Mouse (Mus musculus): Measurements from ENCODE around the gene Nprl3.
"Not testable (repeated sequence)": the region's sequence is repeated elsewhere in the genome, so short reads cannot be mapped to it uniquely, and the experiment has no call there.

The Nprl3 gene

GRCm38 (mm10) chr11:32284582-32284981 is 17.1 kb upstream of the Nprl3 start:
- DNase-seq (ENCODE audit: low read depth, low spot score), result not testable (repeated sequence)

GRCm38 (mm10) chr11:32283091-32283777 is 15.7 kb upstream of the Nprl3 start, which contains the start of gene Hba-a1:
Gene Hba-a1, plus strand, starts transcription at chr11:32283511.
- not testable (repeated sequence) for DNase-seq (ENCODE audit: low read depth, low spot score)

- DNase-seq (ENCODE audit: low read depth, low spot score), result no peak
Measured at GRCm38 (mm10) chr11:32281416-32282144, 14.1 kb upstream of the Nprl3 start.

GRCm38 (mm10) chr11:32280646-32281045 is 13.1 kb upstream of the Nprl3 start:
- DNase-seq (ENCODE audit: low read depth, low spot score), result no peak

- DNase-seq (ENCODE audit: low read depth, low spot score), result no peak
Measured at GRCm38 (mm10) chr11:32278458-32278957, 11.0 kb upstream of the Nprl3 start.

- no peak for DNase-seq (ENCODE audit: low read depth, low spot score)
Measured at GRCm38 (mm10) chr11:32277736-32278457, 10.4 kb upstream of the Nprl3 start.

- no peak for DNase-seq (ENCODE audit: low read depth, low spot score)
Measured at GRCm38 (mm10) chr11:32276347-32276746, 8.8 kb upstream of the Nprl3 start, which contains the start of gene Hba-x. Gene Hba-x, plus strand, starts transcription at chr11:32276400.

GRCm38 (mm10) chr11:32271178-32271577 is 3.7 kb upstream of the Nprl3 start:
- DNase-seq (ENCODE audit: low read depth, low spot score), result no peak

- DNase-seq (ENCODE audit: low read depth, low spot score), result no peak
Measured at GRCm38 (mm10) chr11:32268952-32269351, 1.4 kb upstream of the Nprl3 start.

- DNase-seq (ENCODE audit: low read depth, low spot score), result no peak
Measured at GRCm38 (mm10) chr11:32267964-32268363, 457 bp upstream of the Nprl3 start.

GRCm38 (mm10) chr11:32266776-32267175 is 731 bp downstream of the Nprl3 start:
- no peak for DNase-seq (ENCODE audit: low read depth, low spot score)

GRCm38 (mm10) chr11:32266194-32266593 is 1.3 kb downstream of the Nprl3 start:
- DNase-seq (ENCODE audit: low read depth, low spot score), result no peak

- no peak for DNase-seq (ENCODE audit: low read depth, low spot score)
Measured at GRCm38 (mm10) chr11:32265117-32265738, 2.3 kb downstream of the Nprl3 start.

GRCm38 (mm10) chr11:32262674-32263415 is 4.7 kb downstream of the Nprl3 start:
- DNase-seq (ENCODE audit: low read depth, low spot score), result no peak

- no peak for DNase-seq (ENCODE audit: low read depth, low spot score)
Measured at GRCm38 (mm10) chr11:32256566-32256965, 10.9 kb downstream of the Nprl3 start.

GRCm38 (mm10) chr11:32256146-32256545 is 11.4 kb downstream of the Nprl3 start:
- DNase-seq (ENCODE audit: low read depth, low spot score), result no peak

GRCm38 (mm10) chr11:32253121-32253520 is 14.4 kb downstream of the Nprl3 start:
- no peak for DNase-seq (ENCODE audit: low read depth, low spot score)

GRCm38 (mm10) chr11:32250880-32251763 is 16.4 kb downstream of the Nprl3 start:
- no peak for DNase-seq (ENCODE audit: low read depth, low spot score)

- no peak for DNase-seq (ENCODE audit: low read depth, low spot score)
Measured at GRCm38 (mm10) chr11:32248350-32248749, 19.2 kb downstream of the Nprl3 start.

GRCm38 (mm10) chr11:32247068-32247467 is 20.4 kb downstream of the Nprl3 start:
- DNase-seq (ENCODE audit: low read depth, low spot score), result no peak

Measured in brain, embryonic 18.5 days (tissue).